Mouse (Mus musculus) heart, embryonic 13.5 days (tissue): ENCODE data around the gene Olfr1097. TPM values are rescaled to one million over a fixed set of nuclear protein-coding genes. Genes with fewer than 3 reads are reported as not detected.

Experiments used
- ATAC-seq: fragments of 200-750 bp; cut with Nextera tagmentation; 2 replicates; pipeline ENCODE4 v1.8.0; 2017; ENCODE audit warnings: moderate TSS enrichment; ENCODE audit not compliant: insufficient number of reproducible peaks, low FRiP score, low TSS enrichment; ENCODE audit errors: extremely low read depth
- H3K27ac ChIP-seq: fragments of 300-500 bp; sonication (generic); replicated peaks from 2 replicates; pipeline ENCODE4 v1.5.1; 2015; ENCODE audit warnings: moderate library complexity, mild to moderate bottlenecking, inconsistent platforms
- H3K27me3 ChIP-seq: fragments of 300-500 bp; sonication (generic); replicated peaks from 2 replicates; pipeline ENCODE4 v1.6.1; 2015; ENCODE audit warnings: mild to moderate bottlenecking, inconsistent platforms
- H3K36me3 ChIP-seq: fragments of 300-500 bp; sonication (generic); 2 replicates; pipeline ENCODE4 v1.6.1; 2015; ENCODE audit warnings: mild to moderate bottlenecking, inconsistent platforms
- H3K4me1 ChIP-seq: fragments of 300-500 bp; sonication (generic); 2 replicates; pipeline ENCODE4 v1.6.1; 2015; ENCODE audit warnings: inconsistent platforms
- H3K4me2 ChIP-seq: fragments of 300-500 bp; sonication (generic); 2 replicates; pipeline ENCODE4 v1.6.1; 2015; ENCODE audit warnings: inconsistent platforms, mild to moderate bottlenecking, moderate library complexity
- H3K4me3 ChIP-seq: fragments of 300-500 bp; sonication (generic); 2 replicates; pipeline ENCODE4 v1.5.1; 2015; ENCODE audit warnings: moderate library complexity, mild to moderate bottlenecking, inconsistent platforms
- H3K9ac ChIP-seq: fragments of 300-500 bp; sonication (generic); 2 replicates; pipeline ENCODE4 v1.6.1; 2015; ENCODE audit warnings: inconsistent platforms, mild to moderate bottlenecking, moderate library complexity
- H3K9me3 ChIP-seq: fragments of 300-500 bp; sonication (generic); 2 replicates; pipeline ENCODE4 v1.6.1; 2016; ENCODE audit warnings: inconsistent platforms
- WGBS: fragments of 180-500 bp; shearing (Covaris S2); methylation state at CpG from one replicate; pipeline ENCODE4 v1.1.7; 2015; ENCODE audit warnings: mixed read lengths; 5-methylcytosine and 5-hydroxymethylcytosine counted together
- polyA plus RNA-seq: library from polyadenylated mRNA; unstranded; fragments of >200 nt; fragmentation: Nextera tagmentation; extraction: Ambion mirVana; gene quantifications from 2 replicates; pipeline ENCODE4 v1.2.1, GENCODE M21; 2015

Olfr1097 gene
- not detected in 2 replicates for polyA plus RNA-seq

DNA sequence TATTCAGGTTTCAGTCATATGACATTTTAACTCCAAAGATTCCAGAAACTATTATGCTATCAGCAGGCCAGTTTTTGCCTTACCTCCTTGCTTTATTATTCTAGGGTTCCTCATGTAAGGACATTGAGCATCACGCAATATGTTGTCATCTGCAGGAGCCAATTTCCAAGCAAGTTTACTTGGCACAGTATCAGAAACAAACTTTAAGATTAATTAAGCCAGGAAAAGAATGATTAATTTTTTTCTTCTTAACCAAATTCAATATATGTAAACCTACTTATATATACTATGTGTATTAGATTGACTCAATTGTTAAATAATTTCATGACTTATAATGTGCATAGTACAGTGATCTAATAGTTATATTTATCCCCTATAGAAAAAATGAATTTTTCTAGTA lies at the start of gene Olfr1097:
Olfr1097 (minus strand) TSS at position 101 of the 400 bp plus-strand sequence.
- 85% methylated on average over 1 of the region's 1 CpGs for WGBS
- H3K9ac ChIP-seq, result no peak within 1 kb of the TSS
- no peak within 1 kb of the TSS for H3K27ac ChIP-seq
- H3K4me3 ChIP-seq, result no peak within 1 kb of the TSS
- H3K4me1 ChIP-seq, result no peaks in the 10 kb centered on the region
- H3K9me3 ChIP-seq, result no peaks in the 10 kb centered on the region
- no peak within 1 kb of the TSS for H3K4me2 ChIP-seq
- no peaks in the 10 kb centered on the region for H3K27me3 ChIP-seq
- no peaks in the 10 kb centered on the region for H3K36me3 ChIP-seq
- ATAC-seq, result no peak

- Histone ChIP-seq H3K9me3 (no peaks in the 10 kb centered on the region), H3K4me2 (no peak overlapping the region), H3K36me3 (no peaks in the 10 kb centered on the region), H3K27ac (no peak overlapping the region), H3K4me1 (no peaks in the 10 kb centered on the region), H3K27me3 (no peaks in the 10 kb centered on the region), H3K4me3 (no peak overlapping the region), H3K9ac (no peak overlapping the region)
- no peak for ATAC-seq
Observed at GRCm38 (mm10) chr2:86926557-86926956, 34.5 kb upstream of the Olfr1097 start.

DNA sequence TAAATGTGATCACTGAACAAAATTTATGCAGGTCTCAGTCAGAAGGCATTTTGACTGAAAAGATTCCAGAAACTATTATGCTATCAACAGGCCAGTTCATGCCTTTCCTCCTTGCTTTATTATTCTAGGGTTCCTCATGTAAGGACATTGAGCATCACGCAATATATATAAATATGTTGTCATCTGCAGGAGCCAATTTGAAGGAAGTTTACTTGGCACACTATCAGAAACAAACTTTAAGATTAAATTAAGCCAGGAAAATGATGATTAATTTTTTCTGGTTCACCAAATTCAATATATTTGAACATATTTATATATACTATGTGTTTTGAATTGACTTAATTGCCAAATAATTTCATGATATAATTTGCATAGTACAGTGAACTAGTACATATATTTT lies 32.4 kb upstream of the Olfr1097 start, which contains the start of gene Olfr1098:
Olfr1098 (minus strand) TSS at position 101 of the 400 bp plus-strand sequence.
- Histone ChIP-seq H3K27me3 (no peaks in the 10 kb centered on the region), H3K36me3 (no peaks in the 10 kb centered on the region), H3K9me3 (no peaks in the 10 kb centered on the region), H3K9ac (no peak within 1 kb of the TSS), H3K4me1 (no peaks in the 10 kb centered on the region), H3K4me2 (no peak within 1 kb of the TSS), H3K4me3 (no peak within 1 kb of the TSS), H3K27ac (no peak within 1 kb of the TSS)
- WGBS, result 88% methylated on average over 1 of the region's 1 CpGs
- no peak for ATAC-seq

DNA sequence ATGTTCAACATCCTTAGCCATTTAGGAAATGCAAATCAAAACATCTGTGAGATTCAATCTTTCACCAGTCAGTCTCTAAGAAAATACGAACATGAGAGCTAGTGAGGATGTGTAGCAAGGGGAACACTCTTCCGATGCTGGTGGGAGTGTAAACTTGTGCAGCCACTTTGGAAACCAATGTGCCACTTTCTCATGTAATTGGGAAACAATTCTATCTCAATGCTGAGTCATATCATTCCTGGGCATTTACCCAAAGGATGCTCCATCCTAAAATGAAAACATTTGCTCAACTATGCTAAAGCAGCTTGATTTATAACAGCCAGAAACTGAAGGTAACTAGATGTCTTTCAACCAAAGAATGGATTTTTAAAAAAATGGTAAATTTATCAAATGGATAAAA lies 13.6 kb upstream of the Olfr1097 start:
- ATAC-seq, result no peak
- Histone ChIP-seq H3K27ac (no peak overlapping the region), H3K4me2 (no peak overlapping the region), H3K9me3 (no peaks in the 10 kb centered on the region), H3K36me3 (no peaks in the 10 kb centered on the region), H3K27me3 (no peaks in the 10 kb centered on the region), H3K9ac (no peak overlapping the region), H3K4me1 (no peaks in the 10 kb centered on the region), H3K4me3 (no peak overlapping the region)
- 75% methylated on average over 2 of the region's 2 CpGs for WGBS

GRCm38 (mm10) chr2:86874702-86875101 lies 17.3 kb downstream of the Olfr1097 start, which contains the start of gene Gm13723:
TSS of gene Gm13723 (minus strand) at chr2:86874802.
- Histone ChIP-seq H3K4me3 (no peak within 1 kb of the TSS), H3K36me3 (no peaks in the 10 kb centered on the region), H3K4me1 (no peaks in the 10 kb centered on the region), H3K27me3 (no peaks in the 10 kb centered on the region), H3K9ac (no peak within 1 kb of the TSS), H3K9me3 (no peaks in the 10 kb centered on the region), H3K4me2 (no peak within 1 kb of the TSS), H3K27ac (no peak within 1 kb of the TSS)
- ATAC-seq, result no peak
- 45% methylated on average over 1 of the region's 1 CpGs for WGBS

GRCm38 (mm10) chr2:86851596-86851995 lies 40.4 kb downstream of the Olfr1097 start, which contains the start of gene Olfr1095:
TSS of gene Olfr1095 (minus strand) at chr2:86851696.
- Histone ChIP-seq H3K4me1 (no peaks in the 10 kb centered on the region), H3K4me2 (no peak within 1 kb of the TSS), H3K9ac (no peak within 1 kb of the TSS), H3K9me3 (no peaks in the 10 kb centered on the region), H3K27ac (no peak within 1 kb of the TSS), H3K36me3 (no peaks in the 10 kb centered on the region), H3K4me3 (no peak within 1 kb of the TSS), H3K27me3 (no peaks in the 10 kb centered on the region)
- no peak for ATAC-seq
- 76% methylated on average over 3 of the region's 3 CpGs for WGBS

Other genes with a start within 250 kb of the Olfr1097 start
- not detected in 2 replicates for gene Olfr1085, start 230.2 kb downstream of the Olfr1097 start, polyA plus RNA-seq
- gene Olfr1086, start 212.1 kb downstream of the Olfr1097 start, polyA plus RNA-seq, result not detected in 2 replicates
- not detected in 2 replicates for gene Olfr1087, start 193.8 kb downstream of the Olfr1097 start, polyA plus RNA-seq
- gene Olfr1089, start 158.5 kb downstream of the Olfr1097 start, polyA plus RNA-seq, result not detected in 2 replicates
- not detected in 2 replicates for gene Olfr1090, start 133.2 kb downstream of the Olfr1097 start, polyA plus RNA-seq
- not detected in 2 replicates for gene Olfr1093, start 109.7 kb downstream of the Olfr1097 start, polyA plus RNA-seq
- not detected in 2 replicates for gene Olfr141, start 82.2 kb downstream of the Olfr1097 start, polyA plus RNA-seq
- gene Olfr1094, start 67.6 kb downstream of the Olfr1097 start, polyA plus RNA-seq, result not detected in 2 replicates
- not detected in 2 replicates for gene Olfr1095, start 40.5 kb downstream of the Olfr1097 start, polyA plus RNA-seq
- gene Gm13723, start 17.4 kb downstream of the Olfr1097 start, polyA plus RNA-seq, result not detected in 2 replicates
- gene Olfr1098, start 32.3 kb upstream of the Olfr1097 start, polyA plus RNA-seq, result not detected in 2 replicates
- gene Olfr1099, start 68.5 kb upstream of the Olfr1097 start, polyA plus RNA-seq, result not detected in 2 replicates
- not detected in 2 replicates for gene Olfr1100, start 87.7 kb upstream of the Olfr1097 start, polyA plus RNA-seq
- not detected in 2 replicates for gene Olfr1101, start 99.0 kb upstream of the Olfr1097 start, polyA plus RNA-seq
- gene Olfr1102, start 106.2 kb upstream of the Olfr1097 start, polyA plus RNA-seq, result not detected in 2 replicates
- not detected in 2 replicates for gene Olfr1104, start 134.9 kb upstream of the Olfr1097 start, polyA plus RNA-seq
- gene Olfr1105, start 144.3 kb upstream of the Olfr1097 start, polyA plus RNA-seq, result not detected in 2 replicates
- gene Olfr1106, start 160.1 kb upstream of the Olfr1097 start, polyA plus RNA-seq, result not detected in 2 replicates
- not detected in 2 replicates for gene Olfr1107, start 183.6 kb upstream of the Olfr1097 start, polyA plus RNA-seq
- not detected in 2 replicates for gene Olfr1109, start 203.8 kb upstream of the Olfr1097 start, polyA plus RNA-seq
- gene Olfr259, start 222.4 kb upstream of the Olfr1097 start, polyA plus RNA-seq, result not detected in 2 replicates
- not detected in 2 replicates for gene Olfr1110, start 248.1 kb upstream of the Olfr1097 start, polyA plus RNA-seq